Mouse (Mus musculus) NIH3T3 (cell line): ENCODE data around the gene Cog4.
"Not testable (repeated sequence)": the region's sequence is repeated elsewhere in the genome, so short reads cannot be mapped to it uniquely, and the experiment has no call there.

ENCODE experiments used
- DNase-seq: peaks from one replicate; pipeline ENCODE4 v3.0.0-alpha.2; 2012; ENCODE audit warnings: low read depth

Cog4 gene

GRCm38 (mm10) chr8:110828511-110828910 is 17.9 kb upstream of the Cog4 start:
- no peak for DNase-seq

DNA sequence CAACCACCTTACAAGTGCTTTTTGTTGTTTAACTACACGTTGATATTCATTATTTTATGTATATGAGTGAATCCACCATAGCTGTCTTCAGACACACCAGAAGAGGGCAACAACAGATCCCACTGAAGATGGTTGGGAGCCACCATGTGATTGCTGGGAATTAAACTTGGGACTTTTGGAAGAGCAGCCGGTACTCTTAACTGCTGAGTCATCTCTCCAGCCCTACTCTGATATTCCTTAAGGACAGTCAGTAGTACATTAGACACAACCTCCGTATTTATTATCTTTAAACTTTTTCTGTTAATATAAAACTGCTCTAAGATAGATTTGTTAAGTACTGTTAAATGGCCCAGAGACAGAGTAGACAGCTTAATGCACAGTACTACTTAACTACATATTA is 14.4 kb upstream of the Cog4 start:
- no peak for DNase-seq

DNA sequence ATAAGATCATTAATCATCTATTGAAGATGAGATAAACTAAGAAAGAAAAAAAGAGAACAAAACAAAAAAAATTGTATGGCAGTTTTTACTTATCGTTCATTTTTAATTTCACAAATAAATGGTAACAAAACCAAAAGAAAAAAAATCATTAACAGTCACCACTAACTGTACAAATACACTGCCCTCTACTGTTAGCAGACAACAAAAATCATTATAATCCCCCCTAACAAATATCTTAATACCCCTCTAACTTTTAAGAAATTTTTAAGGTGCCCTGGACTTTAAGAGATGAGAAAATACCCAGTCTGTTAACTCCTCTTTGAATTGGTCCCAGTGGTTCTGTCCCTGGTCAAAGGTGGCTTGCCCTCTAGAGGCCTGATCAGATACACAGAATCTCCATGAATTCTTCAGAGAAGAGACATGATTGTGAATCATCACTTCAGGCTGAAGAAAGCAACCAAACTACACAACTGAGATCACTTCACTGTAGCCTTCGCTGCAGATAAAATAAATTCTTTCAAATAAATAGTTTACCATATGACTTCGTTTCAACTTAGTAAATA is 4.3 kb upstream of the Cog4 start:
- no peak for DNase-seq

- no peak for DNase-seq
Measured at GRCm38 (mm10) chr8:110843207-110843606, 3.2 kb upstream of the Cog4 start.

- DNase-seq: peak; percentile 37
Measured at GRCm38 (mm10) chr8:110844941-110845340, 1.5 kb upstream of the Cog4 start.

GRCm38 (mm10) chr8:110845821-110846404 is 487 bp upstream of the Cog4 start:
- peak; percentile 22 for DNase-seq

DNA sequence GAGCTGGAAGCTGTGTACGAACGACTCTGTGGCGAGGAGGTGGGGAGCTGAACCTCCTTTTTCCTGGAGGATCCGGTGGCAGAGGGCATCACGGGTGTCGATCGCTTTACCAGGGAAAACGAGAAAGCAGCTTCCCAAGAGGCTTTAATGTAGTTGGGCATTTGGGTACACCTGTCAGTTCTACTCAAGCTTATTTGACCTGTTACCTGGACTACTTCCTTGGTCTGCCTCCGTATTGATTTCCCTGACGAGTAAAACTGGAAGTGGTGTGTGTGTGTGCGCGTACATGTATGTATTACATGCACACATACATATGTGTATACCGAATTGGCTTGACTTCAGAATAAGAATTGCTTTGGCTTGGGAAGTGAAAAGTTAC is 760 bp downstream of the Cog4 start:
- no peak for DNase-seq

GRCm38 (mm10) chr8:110847645-110848495 is 1.5 kb downstream of the Cog4 start:
- DNase-seq: no peak

DNA sequence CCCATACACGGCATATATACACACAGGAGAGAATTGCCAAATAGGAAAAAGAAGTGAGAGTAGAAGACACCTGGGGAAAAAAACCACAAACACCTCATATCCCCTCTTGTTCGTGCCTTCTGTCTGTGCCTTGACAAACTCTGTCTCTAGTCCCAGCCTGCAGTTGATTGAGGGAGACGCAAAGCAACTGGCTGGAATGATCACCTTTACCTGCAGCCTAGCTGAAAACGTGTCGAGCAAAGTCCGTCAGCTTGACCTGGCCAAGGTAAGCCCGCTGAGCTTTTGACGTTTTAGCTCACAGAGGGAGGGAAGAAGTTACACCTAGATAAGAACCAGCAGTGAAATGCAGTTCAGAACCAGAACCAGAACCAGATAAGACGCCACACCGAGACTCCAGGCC is 4.8 kb downstream of the Cog4 start:
- no peak for DNase-seq

DNA sequence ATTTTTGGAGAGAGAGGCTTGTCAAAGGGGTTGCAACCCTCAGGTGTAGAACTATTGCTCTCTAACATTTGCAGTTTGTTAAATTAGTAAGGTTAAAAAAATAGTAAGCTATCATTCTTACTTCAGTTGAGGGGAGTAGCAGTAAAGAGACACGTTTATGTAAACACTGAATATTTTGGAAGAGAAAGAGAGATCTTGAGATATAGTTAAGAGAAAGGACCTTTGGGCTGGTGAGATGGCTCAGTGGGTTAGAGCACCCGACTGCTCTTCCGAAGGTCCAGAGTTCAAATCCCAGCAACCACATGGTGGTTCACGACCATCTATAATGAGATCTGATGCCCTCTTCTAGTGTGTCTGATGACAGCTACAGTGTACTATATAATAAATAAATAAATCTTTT is 9.7 kb downstream of the Cog4 start:
- DNase-seq: not testable (repeated sequence)

DNA sequence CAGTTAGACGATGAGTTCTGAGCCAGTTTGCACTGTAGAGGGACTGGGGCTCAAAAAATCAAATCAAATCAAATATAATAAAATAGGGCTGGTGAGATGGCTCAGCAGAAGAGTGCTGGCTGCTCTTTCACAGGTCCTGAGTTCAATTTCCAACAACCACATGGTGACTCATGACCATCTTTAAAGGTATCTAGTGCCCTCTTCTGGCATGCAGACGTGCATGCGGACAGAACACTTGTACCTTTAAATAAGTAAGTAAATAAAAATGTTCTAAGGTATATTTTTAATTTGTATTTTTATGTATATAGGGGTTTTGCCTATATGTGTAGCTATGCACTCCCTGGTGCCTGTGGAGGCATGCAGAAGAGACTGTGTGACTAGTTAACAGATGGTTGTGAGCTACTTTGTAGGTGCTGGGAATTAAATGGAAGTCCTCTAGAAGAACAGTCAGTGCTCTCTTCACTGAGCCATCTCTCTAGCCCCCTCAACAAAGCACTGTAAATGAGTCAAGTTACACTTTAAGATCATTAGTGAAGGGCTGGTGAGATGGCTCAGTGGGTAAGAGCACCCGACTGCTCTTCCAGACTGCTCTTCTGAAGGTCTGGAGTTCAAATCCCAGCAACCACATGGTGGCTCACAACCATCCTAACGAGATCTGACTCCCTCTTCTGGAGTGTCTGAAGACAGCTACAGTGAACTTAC is 10.5 kb downstream of the Cog4 start:
- DNase-seq: peak; percentile 70

GRCm38 (mm10) chr8:110859651-110860501 is 13.5 kb downstream of the Cog4 start:
- peak; percentile 77 for DNase-seq

GRCm38 (mm10) chr8:110861347-110862025 is 15.1 kb downstream of the Cog4 start:
- DNase-seq: not testable (repeated sequence)

- no peak for DNase-seq
Measured at GRCm38 (mm10) chr8:110870501-110870900, 24.1 kb downstream of the Cog4 start.

DNA sequence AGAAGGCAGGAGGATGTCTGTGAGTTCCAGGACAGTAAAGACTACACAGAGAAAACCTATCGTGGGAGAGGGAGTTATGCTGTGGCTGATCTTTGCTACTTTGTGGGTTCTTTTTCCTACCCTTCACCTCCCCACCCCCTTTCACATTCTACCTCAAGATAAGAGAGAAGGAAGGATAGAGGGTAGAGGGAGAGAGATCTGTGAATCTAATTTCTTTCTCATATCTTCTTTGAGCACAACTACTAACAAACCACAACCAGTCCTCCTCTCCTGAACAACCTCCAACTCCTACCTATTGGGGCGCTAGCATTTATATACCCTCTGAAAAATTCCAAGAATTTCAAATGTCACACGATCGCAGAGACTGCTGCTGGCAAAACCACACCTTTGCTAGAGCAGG is 31.5 kb downstream of the Cog4 start:
- DNase-seq: no peak

- DNase-seq: no peak
Measured at GRCm38 (mm10) chr8:110881741-110882310, 35.4 kb downstream of the Cog4 start.

GRCm38 (mm10) chr8:110883824-110884223 is 37.4 kb downstream of the Cog4 start:
- no peak for DNase-seq

GRCm38 (mm10) chr8:110886634-110887033 is 40.2 kb downstream of the Cog4 start:
- no peak for DNase-seq

DNA sequence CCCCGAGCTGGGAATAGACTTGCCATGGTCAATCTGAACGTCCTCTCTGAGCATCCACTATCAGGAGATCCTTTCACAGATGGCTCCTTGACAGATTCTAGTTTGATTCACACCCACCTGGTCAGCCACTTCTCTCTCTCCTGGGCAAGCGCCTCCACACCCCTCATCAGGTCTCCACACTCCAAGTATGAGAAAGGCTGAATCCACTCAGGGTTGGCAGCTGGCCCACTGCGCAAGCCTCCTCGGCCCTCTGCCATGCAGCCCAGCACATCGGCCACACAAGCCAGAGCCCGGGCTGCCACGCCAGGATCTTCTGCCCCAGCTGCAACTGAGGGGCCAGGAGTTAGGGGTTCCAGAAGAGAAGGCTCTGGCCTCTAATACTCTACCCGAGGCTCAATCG is 41.2 kb downstream of the Cog4 start:
- DNase-seq: no peak

- no peak for DNase-seq
Measured at GRCm38 (mm10) chr8:110888441-110888840, 42.0 kb downstream of the Cog4 start.

DNA sequence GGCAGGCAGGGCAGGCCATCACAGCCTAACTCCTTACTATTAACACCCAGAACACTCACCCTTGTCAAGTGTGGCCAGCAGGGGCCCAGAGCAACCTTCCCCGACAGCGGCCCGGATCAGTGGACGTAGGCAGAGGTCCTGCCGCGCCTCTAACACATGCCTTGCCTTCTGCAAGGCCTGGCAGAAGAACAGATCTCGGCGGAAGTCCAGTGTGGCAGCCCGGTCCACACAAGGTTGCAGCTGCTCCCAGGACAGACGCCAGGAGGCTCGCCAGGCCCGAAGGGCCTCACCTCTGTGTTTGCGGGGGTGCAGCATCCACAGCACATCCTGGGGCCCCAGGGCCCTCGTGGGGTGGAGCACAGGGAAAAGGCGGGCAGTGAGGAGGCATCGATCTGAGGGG is 42.5 kb downstream of the Cog4 start:
- no peak for DNase-seq
